Mouse (Mus musculus) regulatory T cell (primary cell): ENCODE measurements at regions not wholly inside any gene's neighbourhood (a gene's known extent, or its start where the extent isn't known, plus 50 kb on each side); places are given as distances from the start of the nearest gene placed in this dataset.

Experiments used
- in situ Hi-C: fragments of 300-600 bp; cut with MboI, MseI; formaldehyde crosslinking; loops from one replicate; pipeline ENCODE4 v1.15.1; 2025; ENCODE audit warnings: high pct_unique_total_duplicates

GRCm38 (mm10) chr14:25270227-25270876 is 188.6 kb upstream of the Zmiz1 start:
- in situ Hi-C loops: loop anchor here (10.0 kb wide), 1 partner anchor 1384 kb away; no protein-coding TSS in a partner anchor

- in situ Hi-C loops: loop anchor here (10.0 kb wide), 1 partner anchor 1382 kb away; no protein-coding TSS in a partner anchor
Measured at GRCm38 (mm10) chr14:25272366-25273156, 186.4 kb upstream of the Zmiz1 start.

GRCm38 (mm10) chr14:25279751-25280150 is 179.2 kb upstream of the Zmiz1 start:
- in situ Hi-C loops: loop anchor here (10.0 kb wide), 1 partner anchor 1375 kb away; no protein-coding TSS in a partner anchor

- in situ Hi-C loops: no loop called here
Measured at GRCm38 (mm10) chr14:25292557-25292956, 166.4 kb upstream of the Zmiz1 start.

- in situ Hi-C loops: no loop called here
Measured at GRCm38 (mm10) chr14:25294226-25294625, 164.8 kb upstream of the Zmiz1 start.

- in situ Hi-C loops: no loop called here
Measured at GRCm38 (mm10) chr14:25295688-25296350, 163.2 kb upstream of the Zmiz1 start.

GRCm38 (mm10) chr14:25299673-25300190 is 159.3 kb upstream of the Zmiz1 start:
- in situ Hi-C loops: no loop called here

GRCm38 (mm10) chr14:25301336-25302031 is 157.5 kb upstream of the Zmiz1 start:
- in situ Hi-C loops: no loop called here

- in situ Hi-C loops: no loop called here
Measured at GRCm38 (mm10) chr14:25304391-25304851, 154.6 kb upstream of the Zmiz1 start.

- in situ Hi-C loops: no loop called here
Measured at GRCm38 (mm10) chr14:25306166-25306565, 152.8 kb upstream of the Zmiz1 start.

- in situ Hi-C loops: no loop called here
Measured at GRCm38 (mm10) chr14:25306961-25307654, 151.9 kb upstream of the Zmiz1 start.

GRCm38 (mm10) chr14:25308051-25308450 is 150.9 kb upstream of the Zmiz1 start:
- in situ Hi-C loops: no loop called here

GRCm38 (mm10) chr14:25310671-25311151 is 148.3 kb upstream of the Zmiz1 start:
- in situ Hi-C loops: no loop called here

GRCm38 (mm10) chr14:25311475-25311874 is 147.5 kb upstream of the Zmiz1 start:
- in situ Hi-C loops: no loop called here

GRCm38 (mm10) chr14:25312135-25312534 is 146.8 kb upstream of the Zmiz1 start:
- in situ Hi-C loops: no loop called here

- in situ Hi-C loops: no loop called here
Measured at GRCm38 (mm10) chr14:25312814-25313426, 146.1 kb upstream of the Zmiz1 start.

GRCm38 (mm10) chr14:25313693-25314240 is 145.2 kb upstream of the Zmiz1 start:
- in situ Hi-C loops: no loop called here

- in situ Hi-C loops: no loop called here
Measured at GRCm38 (mm10) chr14:25316491-25316890, 142.5 kb upstream of the Zmiz1 start.

GRCm38 (mm10) chr14:25317680-25318471 is 141.1 kb upstream of the Zmiz1 start:
- in situ Hi-C loops: no loop called here
